Mouse (Mus musculus) testis, adult 2 months (tissue): ENCODE results near the gene Pbxip1. TPM values are rescaled to one million over a fixed set of nuclear protein-coding genes. Genes with fewer than 3 reads are reported as not detected.

Experiments
- H3K27ac ChIP-seq: fragments of 200-500 bp; 2 replicates; pipeline ENCODE4 v1.5.1; 2012; ENCODE audit warnings: low read depth, low read length; ENCODE audit not compliant: control insufficient read depth, insufficient read depth
- H3K27me3 ChIP-seq: fragments of 200-500 bp; 2 replicates; pipeline ENCODE4 v1.6.1; 2012; ENCODE audit warnings: mild to moderate bottlenecking, low read length, moderate library complexity; ENCODE audit not compliant: control insufficient read depth, insufficient read depth
- H3K36me3 ChIP-seq: fragments of 200-500 bp; 2 replicates; pipeline ENCODE4 v1.6.1; 2012; ENCODE audit warnings: mild to moderate bottlenecking, low read length; ENCODE audit not compliant: control insufficient read depth, insufficient read depth
- H3K4me1 ChIP-seq: fragments of 200-500 bp; 2 replicates; pipeline ENCODE4 v1.6.1; 2012; ENCODE audit warnings: low read length; ENCODE audit not compliant: control insufficient read depth, insufficient read depth
- H3K4me3 ChIP-seq: fragments of 200-500 bp; 2 replicates; pipeline ENCODE4 v1.5.1; 2012; ENCODE audit warnings: low read depth, mild to moderate bottlenecking, low read length, moderate library complexity, mixed read lengths; ENCODE audit not compliant: control insufficient read depth
- CTCF ChIP-seq: fragments of 200-500 bp; IDR thresholded peaks from 2 replicates; pipeline ENCODE4 v1.5.1; 2012; ENCODE audit warnings: low read depth, mild to moderate bottlenecking, inconsistent platforms, low read length, moderate library complexity; ENCODE audit not compliant: control insufficient read depth, insufficient read depth, insufficient replicate concordance
- POLR2A ChIP-seq: fragments of 200-500 bp; IDR thresholded peaks from 2 replicates; pipeline ENCODE4 v1.6.1; 2012; ENCODE audit warnings: low read depth, mild to moderate bottlenecking, inconsistent platforms, low read length, moderate library complexity; ENCODE audit not compliant: control insufficient read depth
- polyA plus RNA-seq: library from polyadenylated mRNA; depleted of rRNA; stranded (reverse); fragments of >200 nt; gene quantifications from 2 replicates; pipeline ENCODE4 v1.2.3, GENCODE M21; 2012

Pbxip1 gene
- polyA plus RNA-seq, 1 experiment, result 8.2 TPM

DNA sequence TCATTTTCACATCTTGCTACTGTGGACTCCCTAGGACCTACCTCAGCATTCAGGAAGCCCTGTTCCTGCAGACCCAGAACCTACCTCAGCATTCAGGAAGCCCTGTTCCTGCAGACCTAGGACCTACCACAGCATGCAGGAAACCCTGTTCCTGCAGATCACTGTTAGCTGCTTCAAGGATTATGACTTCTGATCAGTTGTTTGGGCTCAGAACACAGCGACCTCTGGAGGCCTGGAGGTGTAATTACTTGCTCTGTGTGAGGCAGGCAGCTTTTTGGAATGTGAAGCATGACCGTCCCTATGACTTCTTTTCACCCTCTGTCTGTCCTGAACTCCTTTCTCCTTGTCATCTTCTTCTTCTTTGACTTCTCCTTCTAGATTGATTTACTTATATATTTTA lies 45.0 kb downstream of the Pbxip1 start:
- Histone ChIP-seq H3K27me3 (no peaks in the 10 kb centered on the region), H3K4me1 (peaks cover 4% of the 10 kb centered on the region), H3K36me3 (no peaks in the 10 kb centered on the region), H3K27ac (no peak overlapping the region), H3K4me3 (no peak overlapping the region)
- no peak for TF ChIP-seq POLR2A
- TF ChIP-seq CTCF, result peak; percentile 62; the same call in 1 of the 2 replicates

DNA sequence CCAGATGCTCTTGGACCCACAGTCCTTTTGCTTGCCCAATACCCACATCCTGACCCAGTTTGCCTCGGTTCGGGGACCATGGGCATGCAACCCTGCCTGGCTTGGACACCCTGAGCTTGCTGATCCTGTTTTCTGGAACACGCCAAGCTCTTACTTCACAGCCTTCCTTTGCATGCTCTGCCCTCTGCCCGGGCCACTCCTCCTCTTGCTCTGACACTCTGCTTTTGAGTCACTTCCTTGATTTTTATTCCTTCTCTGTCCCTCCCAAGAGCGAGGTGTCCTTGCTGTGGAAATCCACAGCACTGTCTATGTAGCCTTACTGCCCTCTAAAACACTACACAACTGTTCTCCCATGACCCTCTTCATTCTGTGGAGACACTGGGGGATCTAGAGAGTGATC lies 45.7 kb downstream of the Pbxip1 start:
- Histone ChIP-seq H3K27me3 (no peaks in the 10 kb centered on the region), H3K4me1 (peaks cover 4% of the 10 kb centered on the region), H3K4me3 (no peak overlapping the region), H3K36me3 (no peaks in the 10 kb centered on the region), H3K27ac (no peak overlapping the region)
- TF ChIP-seq POLR2A, result no peak
- TF ChIP-seq CTCF, result no peak

DNA sequence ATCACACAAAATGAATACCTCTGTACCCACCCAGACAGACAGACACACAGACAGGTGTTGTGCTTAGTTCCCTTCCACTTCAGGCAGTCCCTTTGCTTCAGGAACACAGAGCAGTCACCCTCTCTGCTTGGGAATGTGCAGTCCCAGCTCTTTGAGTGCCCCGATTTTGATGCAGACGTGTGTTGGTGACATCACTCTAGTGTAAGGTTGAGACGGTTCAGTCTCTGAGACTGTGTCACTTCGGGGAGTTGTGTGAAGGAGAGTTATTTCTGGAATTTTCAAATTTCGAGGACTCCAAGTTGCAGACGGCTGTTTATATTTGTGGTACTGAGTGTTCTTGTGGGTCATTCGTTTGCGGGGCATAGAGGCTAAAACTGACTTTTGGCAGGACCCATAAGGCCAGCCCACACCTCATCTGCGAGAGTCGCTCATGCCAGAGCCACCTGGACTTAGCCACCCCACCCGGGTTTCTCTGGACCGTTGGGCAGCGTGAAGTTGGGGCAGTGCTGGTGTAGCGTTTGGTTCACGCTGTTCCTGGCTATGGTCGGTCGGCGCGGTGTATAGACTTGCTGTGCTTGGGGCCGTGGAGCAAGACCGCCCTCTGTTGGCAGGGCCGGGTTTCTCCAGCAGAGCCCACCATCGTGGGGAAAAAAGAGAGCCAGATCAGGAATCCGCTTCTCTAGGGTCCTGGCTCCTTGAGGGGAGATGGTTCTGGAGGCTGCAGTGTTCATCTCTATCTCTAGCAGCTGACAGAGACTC lies 48.4 kb downstream of the Pbxip1 start:
- peaks cover 4% of the 10 kb centered on the region for H3K4me1 ChIP-seq
- peak overlapping the region; percentile 21 for H3K4me3 ChIP-seq
- no peaks in the 10 kb centered on the region for H3K27me3 ChIP-seq
- no peaks in the 10 kb centered on the region for H3K36me3 ChIP-seq
- no peak overlapping the region for H3K27ac ChIP-seq
- TF ChIP-seq POLR2A (no peak), CTCF (peak; percentile 90)

DNA sequence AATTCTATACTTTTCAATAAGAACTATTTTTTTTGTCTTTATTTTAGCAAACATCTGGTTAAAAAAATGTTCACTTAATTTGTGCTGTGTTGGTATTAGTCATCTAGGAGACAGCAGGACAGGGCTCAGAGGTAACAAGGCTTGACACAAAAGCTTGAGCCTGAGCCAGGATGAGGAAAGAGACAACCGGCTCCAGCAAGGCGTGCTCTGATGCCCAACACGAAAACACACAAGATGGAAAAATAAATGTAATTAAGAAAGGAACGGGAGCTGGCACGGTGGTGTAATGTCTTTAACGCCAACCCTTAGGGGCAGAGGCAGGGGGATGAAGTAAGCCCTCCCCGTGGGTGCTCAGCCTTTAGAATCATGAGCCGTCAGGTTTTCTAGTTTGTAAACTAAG lies 49.6 kb downstream of the Pbxip1 start:
- H3K36me3 ChIP-seq, result no peaks in the 10 kb centered on the region
- H3K27ac ChIP-seq, result no peak overlapping the region
- no peaks in the 10 kb centered on the region for H3K27me3 ChIP-seq
- no peak for TF ChIP-seq POLR2A
- TF ChIP-seq CTCF, result no peak
- H3K4me3 ChIP-seq, result no peak overlapping the region
- H3K4me1 ChIP-seq, result peaks cover 4% of the 10 kb centered on the region

DNA sequence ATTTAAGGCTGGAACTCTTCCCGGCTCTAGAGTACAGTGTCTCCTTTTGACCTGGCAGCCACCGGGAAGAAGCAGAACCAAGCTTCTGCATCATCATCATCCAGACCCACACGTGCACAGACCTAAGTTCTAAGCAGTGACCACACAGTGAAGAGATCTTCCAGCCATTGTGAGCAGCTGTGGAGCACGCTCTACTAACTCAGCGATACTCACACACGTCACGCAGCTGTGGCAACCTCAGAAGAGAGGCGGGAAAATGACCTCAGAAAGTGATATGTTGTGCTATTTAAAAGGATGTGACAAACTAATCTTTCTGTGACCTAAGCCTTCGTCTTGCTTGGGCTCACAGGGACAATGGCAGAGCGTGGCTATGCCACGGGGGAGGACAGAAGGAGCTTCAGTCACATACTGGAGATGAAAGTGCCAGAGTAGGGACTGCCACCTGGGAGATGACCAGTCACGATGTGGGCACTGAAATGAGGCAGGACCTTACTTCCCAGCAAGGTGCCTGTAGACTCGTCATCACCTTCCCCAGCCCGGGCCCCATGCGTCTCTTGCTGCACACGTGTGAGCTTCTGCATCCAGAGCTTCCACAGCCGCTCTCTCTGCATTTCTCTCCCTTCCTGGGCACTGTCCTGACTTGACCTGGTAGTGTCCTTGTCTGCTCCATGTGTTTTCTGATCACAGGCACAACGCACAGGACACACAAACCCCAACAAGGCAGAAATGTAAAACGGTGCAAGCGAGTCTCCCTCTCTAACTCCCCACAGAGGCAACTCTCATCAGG lies 50.6 kb downstream of the Pbxip1 start:
- TF ChIP-seq POLR2A, result no peak
- no peak for TF ChIP-seq CTCF
- H3K27ac ChIP-seq, result no peak overlapping the region
- H3K36me3 ChIP-seq, result no peaks in the 10 kb centered on the region
- no peak overlapping the region for H3K4me3 ChIP-seq
- H3K4me1 ChIP-seq, result peaks cover 4% of the 10 kb centered on the region
- H3K27me3 ChIP-seq, result no peaks in the 10 kb centered on the region

DNA sequence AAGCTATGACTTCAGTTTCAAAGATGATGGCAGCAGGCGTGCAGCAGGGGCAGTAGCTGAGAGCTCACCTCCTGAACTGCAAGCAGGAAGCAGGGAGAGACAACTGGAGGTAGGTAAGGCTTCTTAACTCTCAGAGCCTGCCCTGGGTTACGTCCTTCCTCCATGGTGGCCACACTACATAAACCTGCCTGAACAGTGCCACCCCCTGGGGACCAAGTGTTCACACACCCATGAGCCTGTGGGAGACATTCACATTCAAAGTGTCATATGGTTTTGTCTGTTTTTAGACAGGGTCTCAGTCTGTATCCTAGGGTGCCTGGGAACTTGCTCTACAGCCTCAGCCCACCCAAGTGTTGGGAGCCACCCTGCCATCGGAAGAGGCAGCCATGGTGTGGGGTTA lies 54.3 kb downstream of the Pbxip1 start:
- no peak overlapping the region for H3K4me3 ChIP-seq
- no peak overlapping the region for H3K27ac ChIP-seq
- H3K36me3 ChIP-seq, result no peaks in the 10 kb centered on the region
- H3K4me1 ChIP-seq, result no peaks in the 10 kb centered on the region
- no peak for TF ChIP-seq POLR2A
- TF ChIP-seq CTCF, result no peak; the same call in 1 of the 2 replicates
- no peaks in the 10 kb centered on the region for H3K27me3 ChIP-seq

DNA sequence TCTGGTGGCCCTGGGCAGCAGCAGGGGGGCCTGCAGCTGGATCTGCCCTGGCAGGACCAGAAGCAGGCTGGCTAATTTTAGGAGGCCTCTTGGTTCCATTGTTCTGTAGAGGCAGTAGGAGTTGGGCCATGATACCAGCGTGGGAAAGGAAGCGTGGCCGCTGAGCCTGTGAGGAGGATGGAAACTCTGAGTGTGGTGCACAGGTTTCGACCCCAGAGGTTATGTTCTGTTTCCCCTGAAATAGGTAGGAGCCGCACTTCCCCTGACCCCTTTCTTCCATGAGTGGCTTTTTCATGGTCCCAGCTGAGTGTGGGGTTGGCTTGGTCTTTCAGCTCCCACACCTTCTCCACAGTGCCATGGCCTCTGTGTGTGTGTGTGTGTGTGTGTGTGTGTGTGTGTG lies 55.1 kb downstream of the Pbxip1 start:
- Histone ChIP-seq H3K36me3 (no peaks in the 10 kb centered on the region), H3K4me1 (no peaks in the 10 kb centered on the region), H3K27me3 (no peaks in the 10 kb centered on the region), H3K27ac (no peak overlapping the region), H3K4me3 (no peak overlapping the region)
- TF ChIP-seq POLR2A (no peak), CTCF (no peak)
